In genomic region chr10:6728469-6728868, GRCm38 (mm10) we compare ENCODE assay signal across 25 mouse cellular contexts. TPM values are rescaled to one million over a fixed set of nuclear protein-coding genes. Genes with fewer than 3 reads are reported as not detected.
DNase-seq lines count a peak whose midpoint lies in the region; ATAC-seq and TF ChIP-seq lines count a peak whose summit lies in the region.
"Had no signal": no experiment of that assay in that cellular context is flagged by ENCODE, and none has a peak within 500 bp of the region (broad histone marks: within the 10 kb centered on the region; RNA-seq: fewer than 3 reads in every experiment).

No protein-coding gene starts in this region.

- ATAC-seq in megakaryocyte progenitor cell, adult 5-6 weeks (replicated peaks; ENCODE audit: poor library complexity): no peak
- no peak for ATAC-seq in intestine, postnatal 0 days
- ATAC-seq: forebrain, embryonic 16.5 days; midbrain, embryonic 16.5 days had no signal

- no peak overlapping the region for H3K27ac ChIP-seq in left cerebral cortex, adult 2 months
- H3K27ac ChIP-seq in CH12.LX (ENCODE audit: insufficient read depth, low read depth): no peak overlapping the region
- H3K27ac ChIP-seq in intestine, postnatal 0 days (ENCODE audit: low read depth, low read length): no peak overlapping the region
- H3K27ac ChIP-seq: heart, embryonic 13.5 days; lung, embryonic 15.5 days had no signal

- H3K9ac ChIP-seq in CH12.LX (ENCODE audit: insufficient read depth, low read depth): no peak overlapping the region
- no peak overlapping the region for H3K9ac ChIP-seq in intestine, postnatal 0 days (ENCODE audit: low read depth, low read length)
- H3K9ac ChIP-seq: heart, embryonic 13.5 days; lung, embryonic 15.5 days had no signal

- H3K36me3 ChIP-seq in CH12.LX (replicated peaks in 1 of 2; ENCODE audit: control insufficient read depth in 1 of 2, insufficient read depth in 1 of 2, low read length in 1 of 2): no peaks in the 10 kb centered on the region
- H3K36me3 ChIP-seq in intestine, postnatal 0 days (ENCODE audit: control insufficient read depth, insufficient read depth): no peaks in the 10 kb centered on the region
- H3K36me3 ChIP-seq: heart, embryonic 13.5 days; lung, embryonic 15.5 days had no signal

- H3K27me3 ChIP-seq in CH12.LX (replicated peaks): no peaks in the 10 kb centered on the region
- H3K27me3 ChIP-seq in intestine, postnatal 0 days (replicated peaks; ENCODE audit: control insufficient read depth, insufficient read depth, low read length): no peaks in the 10 kb centered on the region
- H3K27me3 ChIP-seq: heart, embryonic 13.5 days; lung, embryonic 15.5 days; megakaryocyte, embryonic 14.5 days had no signal

- no peak for TF ChIP-seq RAD21 in CH12.LX (IDR thresholded peaks at IDR 0.05; ENCODE audit: low read depth, low read length)

- peak; percentile 11; the same call in 1 of the 2 replicates for TF ChIP-seq CTCF in left cerebral cortex, adult 2 months (IDR thresholded peaks at IDR 0.05)
- TF ChIP-seq CTCF in CH12.LX (conservative IDR thresholded peaks at IDR 0.05 in 1 of 2, IDR thresholded peaks at IDR 0.05 in 1 of 2; ENCODE audit: low read depth in 2 of 2, low read length in 2 of 2): peak; percentile 17 to 35; a peak in 2 of 4 replicates
- TF ChIP-seq CTCF in intestine, postnatal 0 days (IDR thresholded peaks at IDR 0.05; ENCODE audit: low read depth): no peak

- in situ Hi-C loops in CH12.LX (cut with MboI; ENCODE audit: low pct_ligation_motif_present, low pct_unique_long_range_greater_than_20kb, low sequenced_read_pairs): no loop called here

- no peaks in the 10 kb centered on the region for H3K9me3 ChIP-seq in CH12.LX (replicated peaks; ENCODE audit: low read length)
- H3K9me3 ChIP-seq in intestine, postnatal 0 days (ENCODE audit: control insufficient read depth): no peaks in the 10 kb centered on the region
- H3K9me3 ChIP-seq: heart, embryonic 13.5 days; lung, embryonic 15.5 days had no signal

- TF ChIP-seq EP300 in CH12.LX (IDR thresholded peaks at IDR 0.05; ENCODE audit: low read length): no peak

- intact Hi-C loops in left cerebral cortex, adult 2 months (cut with DNase I): no loop called here
- intact Hi-C loops in left cerebral cortex, postnatal 4 days (cut with DNase I): no loop called here

- no peak for DNase-seq in left cerebral cortex, adult 2 months (ENCODE audit: extremely low spot score in 1 of 2, low spot score in 2 of 2)
- no peak for DNase-seq in left cerebral cortex, postnatal 4 days
- DNase-seq in 3T3-L1 (ENCODE audit: low read depth, low spot score) (peak; percentile 4), CH12.LX (ENCODE audit: extremely low read depth) (no peak), R1 (ENCODE audit: low read depth, low spot score) (peak; percentile 45)
- DNase-seq: adrenal gland, postnatal 10 days; cerebellum, adult 11-12 months; heart, adult 11 months; heart, postnatal 4 days; kidney, adult 8-10 months; kidney, postnatal 36 days; liver; right cerebral cortex, postnatal 25 days had no signal

- H3K4me1 ChIP-seq in CH12.LX (ENCODE audit: control insufficient read depth in 1 of 2, insufficient read depth in 2 of 2): no peaks in the 10 kb centered on the region
- H3K4me1 ChIP-seq in intestine, postnatal 0 days (replicated peaks; ENCODE audit: control insufficient read depth, insufficient read depth, low read length): no peaks in the 10 kb centered on the region
- H3K4me1 ChIP-seq: heart, embryonic 13.5 days; lung, embryonic 15.5 days; megakaryocyte, embryonic 14.5 days had no signal

- dilution Hi-C loops in CH12.LX (cut with MboI; ENCODE audit: extremely low pct_ligation_motif_present, extremely low pct_unique_long_range_greater_than_20kb, low sequenced_read_pairs): no loop called here

- no peak for TF ChIP-seq POLR2A in CH12.LX (IDR thresholded peaks at IDR 0.05; ENCODE audit: low read depth, low read length)

- no peaks in the 10 kb centered on the region for H3K79me2 ChIP-seq in CH12.LX (replicated peaks; ENCODE audit: control insufficient read depth, extremely low read depth, insufficient read depth, poor library complexity, severe bottlenecking)

- no peak overlapping the region for H3K4me2 ChIP-seq in CH12.LX (ENCODE audit: insufficient read depth, low read depth, poor library complexity, severe bottlenecking)
- H3K4me2 ChIP-seq in intestine, postnatal 0 days (replicated peaks; ENCODE audit: low read depth): no peak overlapping the region
- H3K4me2 ChIP-seq: heart, embryonic 13.5 days; lung, embryonic 15.5 days had no signal

- H3K4me3 ChIP-seq in left cerebral cortex, adult 2 months: no peak overlapping the region
- H3K4me3 ChIP-seq in CH12.LX (replicated peaks in 1 of 3; ENCODE audit: low read depth in 2 of 3, low read length in 2 of 3, poor library complexity in 1 of 3): no peak overlapping the region
- H3K4me3 ChIP-seq in intestine, postnatal 0 days (ENCODE audit: low read depth, low read length): no peak overlapping the region
- H3K4me3 ChIP-seq: heart, embryonic 13.5 days; lung, embryonic 15.5 days; megakaryocyte, embryonic 14.5 days had no signal

- WGBS in intestine, postnatal 0 days: 89% methylated on average over 3 of the region's 3 CpGs

TF ChIP-seq in CH12.LX, 34 proteins besides CTCF, POLR2A, EP300 and RAD21:
- no peak for TF ChIP-seq ZNF384 (IDR thresholded peaks at IDR 0.05; ENCODE audit: low read depth, low read length)
- TF ChIP-seq MAFK (IDR thresholded peaks at IDR 0.05; ENCODE audit: insufficient replicate concordance, low read length): no peak
- TF ChIP-seq ELF1 (IDR thresholded peaks at IDR 0.05; ENCODE audit: low read depth, low read length): no peak
- no peak for TF ChIP-seq USF2 (conservative IDR thresholded peaks at IDR 0.05; ENCODE audit: low read depth, low read length)
- no peak for TF ChIP-seq SIN3A (IDR thresholded peaks at IDR 0.05; ENCODE audit: low read length)
- TF ChIP-seq USF1 (IDR thresholded peaks at IDR 0.05; ENCODE audit: low read depth, low read length): no peak
- no peak for TF ChIP-seq MAX (IDR thresholded peaks at IDR 0.05; ENCODE audit: low read length)
- TF ChIP-seq PAX5 (IDR thresholded peaks at IDR 0.05; ENCODE audit: low read length): no peak

RNA-seq across cellular contexts. Expression of gene Oprm1, which starts 29.8 kb away (rescaled TPM):
- total RNA-seq in left cerebral cortex, adult 2 months (2021): 1 to 10 TPM; 7.6 to 9.3 TPM
- 1 to 10 TPM; 7.7 to 9.2 TPM for total RNA-seq in left cerebral cortex, postnatal 4 days (2021)
- total RNA-seq in CH12.LX (2012; rRNA removed) (not detected in 2 replicates), CH12.LX (2014; rRNA removed) (not detected in 2 replicates)
- polyA plus RNA-seq in CH12.LX (2012; ENCODE audit: insufficient read length, low read depth): not detected in 2 replicates
- total RNA-seq in megakaryocyte progenitor cell, adult 5-6 weeks (2015): not detected in 2 replicates
- total RNA-seq in megakaryocyte progenitor cell, adult 5-6 weeks (2017): not detected in 2 replicates
- polyA plus RNA-seq in intestine, postnatal 0 days (2015; fragmentation: Nextera tagmentation; extraction: Ambion mirVana): 0.16 and 0.29 TPM in 2 replicates
- total RNA-seq: gastrocnemius, adult 8-10 months; heart, postnatal 4 days had no signal
- polyA plus RNA-seq: embryonic facial prominence, embryonic 11.5 days; heart, embryonic 13.5 days had no signal

RNA-seq across cellular contexts. Expression of gene Gm10945, which starts 33.1 kb away (rescaled TPM):
- total RNA-seq in left cerebral cortex, adult 2 months (2021): not detected
- total RNA-seq in left cerebral cortex, postnatal 4 days (2021): not detected
- not detected in 2 replicates for total RNA-seq in CH12.LX (2012; rRNA removed)
- not detected in 2 replicates for total RNA-seq in CH12.LX (2014; rRNA removed)
- polyA plus RNA-seq in CH12.LX (2012; ENCODE audit: insufficient read length, low read depth): not detected in 2 replicates
- not detected in 2 replicates for total RNA-seq in megakaryocyte progenitor cell, adult 5-6 weeks (2015)
- total RNA-seq in megakaryocyte progenitor cell, adult 5-6 weeks (2017): not detected in 2 replicates
- not detected in 2 replicates for polyA plus RNA-seq in intestine, postnatal 0 days (2015; fragmentation: Nextera tagmentation; extraction: Ambion mirVana)
- total RNA-seq: adrenal gland, postnatal 10 days; gastrocnemius, adult 8-10 months; heart, postnatal 4 days; layer of hippocampus, postnatal 14 days; left cerebral cortex, postnatal 25 days had no signal
- polyA plus RNA-seq: embryonic facial prominence, embryonic 11.5 days; forebrain, embryonic 16.5 days; heart, embryonic 13.5 days; lung, embryonic 15.5 days; midbrain, embryonic 16.5 days; urinary bladder, adult 2 months had no signal

Comparison
In these comparisons a context has a peak if more than half of its experiments do, and no peak if none do; other contexts are left out.
1. DNase-seq: peak in 3T3-L1 (single experiment) and R1 (single experiment); none in left cerebral cortex, adult 2 months (0 of 2), left cerebral cortex, postnatal 4 days (single experiment) and CH12.LX (single experiment).
2. RNA of gene Oprm1, which starts 29.8 kb away (total RNA-seq): 7.6 to 9.3 TPM in left cerebral cortex, adult 2 months and 7.7 to 9.2 TPM in left cerebral cortex, postnatal 4 days; not detected in CH12.LX and not detected in megakaryocyte progenitor cell, adult 5-6 weeks; every median in the first group is over 4 times any median in the second.